Mouse (Mus musculus) forebrain, embryonic 16.5 days (tissue): ENCODE results near the gene Fam186b. TPM values are rescaled to one million over a fixed set of nuclear protein-coding genes. Genes with fewer than 3 reads are reported as not detected.

Source experiments
- ATAC-seq: fragments of 200-750 bp; cut with Nextera tagmentation; 2 replicates; pipeline ENCODE4 v1.8.0; 2017; ENCODE audit warnings: mild to moderate bottlenecking, moderate library complexity
- H3K27ac ChIP-seq: fragments of 300-500 bp; sonication (generic); 2 replicates; pipeline ENCODE4 v1.5.1; 2014; ENCODE audit warnings: low read length, control low read depth
- H3K27me3 ChIP-seq: fragments of 300-500 bp; sonication (generic); replicated peaks from 2 replicates; pipeline ENCODE4 v1.6.1; 2014; ENCODE audit warnings: low read length; ENCODE audit not compliant: control insufficient read depth, insufficient read depth
- H3K36me3 ChIP-seq: fragments of 300-500 bp; sonication (generic); 2 replicates; pipeline ENCODE4 v1.6.1; 2014; ENCODE audit not compliant: control insufficient read depth, insufficient read depth
- H3K4me1 ChIP-seq: fragments of 300-500 bp; sonication (generic); replicated peaks from 2 replicates; pipeline ENCODE4 v1.6.1; 2014; ENCODE audit warnings: low read length; ENCODE audit not compliant: control insufficient read depth, insufficient read depth
- H3K4me2 ChIP-seq: fragments of 300-500 bp; sonication (generic); 2 replicates; pipeline ENCODE4 v1.6.1; 2014; ENCODE audit warnings: mild to moderate bottlenecking, low read length, control low read depth
- H3K4me3 ChIP-seq: fragments of 300-500 bp; sonication (generic); replicated peaks from 2 replicates; pipeline ENCODE4 v1.5.1; 2014; ENCODE audit warnings: mild to moderate bottlenecking, low read length, control low read depth
- H3K9ac ChIP-seq: fragments of 300-500 bp; sonication (generic); replicated peaks from 2 replicates; pipeline ENCODE4 v1.6.1; 2014; ENCODE audit warnings: low read depth, low read length, control low read depth
- H3K9me3 ChIP-seq: fragments of 300-500 bp; sonication (generic); 2 replicates; pipeline ENCODE4 v1.6.1; 2016; ENCODE audit warnings: low read length; ENCODE audit not compliant: control insufficient read depth
- WGBS: fragments of 180-500 bp; shearing (Covaris S2); extraction: QIAGEN DNeasy Blood & Tissue Kit; methylation state at CpG from one replicate; pipeline ENCODE4 v1.1.7; 2014; 5-methylcytosine and 5-hydroxymethylcytosine counted together
- polyA plus RNA-seq: library from polyadenylated mRNA; unstranded; fragments of >200 nt; fragmentation: Nextera tagmentation; extraction: Ambion mirVana; gene quantifications from 2 replicates; pipeline ENCODE4 v1.2.1, GENCODE M21; 2015

The Fam186b gene
- polyA plus RNA-seq, 1 experiment from 2014 or later = 0.42 TPM

GRCm38 (mm10) chr15:99285189-99285535 lies 10.5 kb downstream of the Fam186b start:
- no peak overlapping the region for H3K27ac ChIP-seq
- no peak overlapping the region for H3K9ac ChIP-seq
- no peaks in the 10 kb centered on the region for H3K36me3 ChIP-seq
- H3K9me3 ChIP-seq = no peaks in the 10 kb centered on the region
- H3K4me1 ChIP-seq = no peaks in the 10 kb centered on the region
- no peak for ATAC-seq
- WGBS = 55% methylated on average over 8 of the region's 8 CpGs
- H3K4me2 ChIP-seq = no peak overlapping the region
- no peaks in the 10 kb centered on the region for H3K27me3 ChIP-seq
- H3K4me3 ChIP-seq = no peak overlapping the region

- Histone ChIP-seq H3K9me3 (no peaks in the 10 kb centered on the region), H3K4me2 (no peak overlapping the region), H3K27me3 (no peaks in the 10 kb centered on the region), H3K4me1 (no peaks in the 10 kb centered on the region), H3K36me3 (no peaks in the 10 kb centered on the region), H3K27ac (no peak overlapping the region), H3K9ac (no peak overlapping the region), H3K4me3 (no peak overlapping the region)
- 47% methylated on average over 14 of the region's 14 CpGs for WGBS
- no peak for ATAC-seq
These were observed 11.0 kb downstream of the Fam186b start for GRCm38 (mm10) chr15:99284527-99285188.

GRCm38 (mm10) chr15:99283456-99283855 lies 12.2 kb downstream of the Fam186b start:
- H3K4me3 ChIP-seq = no peak overlapping the region
- H3K36me3 ChIP-seq = no peaks in the 10 kb centered on the region
- no peaks in the 10 kb centered on the region for H3K27me3 ChIP-seq
- no peaks in the 10 kb centered on the region for H3K4me1 ChIP-seq
- no peak for ATAC-seq
- H3K4me2 ChIP-seq = no peak overlapping the region
- H3K9ac ChIP-seq = no peak overlapping the region
- no peaks in the 10 kb centered on the region for H3K9me3 ChIP-seq
- WGBS = 64% methylated on average over 10 of the region's 10 CpGs
- no peak overlapping the region for H3K27ac ChIP-seq

- Histone ChIP-seq H3K9me3 (no peaks in the 10 kb centered on the region), H3K36me3 (no peaks in the 10 kb centered on the region), H3K4me2 (no peak overlapping the region), H3K4me1 (no peaks in the 10 kb centered on the region), H3K4me3 (no peak overlapping the region), H3K27me3 (no peaks in the 10 kb centered on the region), H3K9ac (no peak overlapping the region), H3K27ac (no peak overlapping the region)
- ATAC-seq = no peak
- 79% methylated on average over 7 of the region's 7 CpGs for WGBS
These were observed 17.4 kb downstream of the Fam186b start for GRCm38 (mm10) chr15:99278271-99278670.

GRCm38 (mm10) chr15:99276095-99276494 lies 19.6 kb downstream of the Fam186b start:
- H3K9me3 ChIP-seq = no peaks in the 10 kb centered on the region
- no peak for ATAC-seq
- no peak overlapping the region for H3K9ac ChIP-seq
- 91% methylated on average over 8 of the region's 8 CpGs for WGBS
- H3K27ac ChIP-seq = no peak overlapping the region
- H3K27me3 ChIP-seq = no peaks in the 10 kb centered on the region
- no peaks in the 10 kb centered on the region; the same call in 1 of the 2 replicates for H3K4me1 ChIP-seq
- no peak overlapping the region for H3K4me3 ChIP-seq
- H3K36me3 ChIP-seq = no peaks in the 10 kb centered on the region
- H3K4me2 ChIP-seq = no peak overlapping the region

GRCm38 (mm10) chr15:99265679-99266078 lies 30.0 kb downstream of the Fam186b start:
- Histone ChIP-seq H3K27ac (no peak overlapping the region), H3K4me1 (no peaks in the 10 kb centered on the region), H3K4me2 (no peak overlapping the region), H3K27me3 (no peaks in the 10 kb centered on the region; the same call in 1 of the 2 replicates), H3K9me3 (no peaks in the 10 kb centered on the region), H3K4me3 (no peak overlapping the region), H3K36me3 (no peaks in the 10 kb centered on the region), H3K9ac (no peak overlapping the region)
- 0 out of 2 replicates have a peak, but pooled peaks have one; percentile 31 for ATAC-seq
- WGBS = 14% methylated on average over 4 of the region's 4 CpGs

GRCm38 (mm10) chr15:99264363-99264762 lies 31.3 kb downstream of the Fam186b start:
- Histone ChIP-seq H3K27me3 (no peaks in the 10 kb centered on the region; the same call in 1 of the 2 replicates), H3K9ac (no peak overlapping the region), H3K4me1 (no peaks in the 10 kb centered on the region), H3K9me3 (no peaks in the 10 kb centered on the region), H3K4me2 (no peak overlapping the region), H3K27ac (no peak overlapping the region), H3K4me3 (no peak overlapping the region), H3K36me3 (no peaks in the 10 kb centered on the region)
- WGBS = 69% methylated on average over 2 of the region's 2 CpGs
- ATAC-seq = no peak

- Histone ChIP-seq H3K27ac (no peak overlapping the region), H3K4me2 (no peak overlapping the region), H3K9ac (no peak overlapping the region), H3K9me3 (no peaks in the 10 kb centered on the region), H3K4me3 (no peak overlapping the region), H3K4me1 (no peaks in the 10 kb centered on the region), H3K36me3 (no peaks in the 10 kb centered on the region), H3K27me3 (no peaks in the 10 kb centered on the region)
- no peak for ATAC-seq
- WGBS = 24% methylated on average over 10 of the region's 10 CpGs
These were observed 33.0 kb downstream of the Fam186b start for GRCm38 (mm10) chr15:99262702-99263101.

- H3K27me3 ChIP-seq = no peaks in the 10 kb centered on the region
- H3K4me3 ChIP-seq = 0 out of 2 replicates have a peak overlapping the region, but pooled peaks have one; percentile 13
- no peak overlapping the region for H3K9ac ChIP-seq
- 0% methylated on average over 10 of the region's 10 CpGs for WGBS
- H3K4me1 ChIP-seq = no peaks in the 10 kb centered on the region
- no peaks in the 10 kb centered on the region for H3K36me3 ChIP-seq
- no peaks in the 10 kb centered on the region for H3K9me3 ChIP-seq
- H3K4me2 ChIP-seq = peak overlapping the region; percentile 43
- ATAC-seq = peak; percentile 49; the same call in 1 of the 2 replicates
- no peak overlapping the region for H3K27ac ChIP-seq
These were observed 35.9 kb downstream of the Fam186b start for GRCm38 (mm10) chr15:99259730-99260252.
